15 mouse cellular contexts compared by ENCODE assay signal in genomic region chr5:72757155-72757773, GRCm38 (mm10). TPM values are rescaled to one million over a fixed set of nuclear protein-coding genes. Genes with fewer than 3 reads are reported as not detected.
DNase-seq lines count a peak whose midpoint lies in the region; ATAC-seq lines count a peak whose summit lies in the region.
"Had no signal": no experiment of that assay in that cellular context is flagged by ENCODE, and none has a peak within 500 bp of the region (broad histone marks: within the 10 kb centered on the region; RNA-seq: fewer than 3 reads in every experiment).

No protein-coding gene starts in this region.

- no peaks in the 10 kb centered on the region for H3K36me3 ChIP-seq in hindbrain, embryonic 13.5 days
- no peaks in the 10 kb centered on the region for H3K36me3 ChIP-seq in hindbrain, embryonic 10.5 days

- no peaks in the 10 kb centered on the region for H3K9me3 ChIP-seq in hindbrain, embryonic 13.5 days
- H3K9me3 ChIP-seq in hindbrain, embryonic 10.5 days = no peaks in the 10 kb centered on the region
- H3K9me3 ChIP-seq: heart, embryonic 15.5 days had no signal

- H3K4me1 ChIP-seq in hindbrain, embryonic 13.5 days (replicated peaks) = no peaks in the 10 kb centered on the region; the same call in 1 of the 2 replicates
- H3K4me1 ChIP-seq in hindbrain, embryonic 10.5 days (replicated peaks) = 0 out of 2 replicates have a peak, but pooled peaks cover 3% of the 10 kb centered on the region
- H3K4me1 ChIP-seq: heart, embryonic 15.5 days had no signal

- peak; percentile 62; the same call in 1 of the 2 replicates for ATAC-seq in hindbrain, embryonic 13.5 days (ENCODE audit: low FRiP score)
- ATAC-seq in inflammation-experienced regulatory T-cells, adult 6 months = peak; percentile 16
- ATAC-seq: intestine, postnatal 0 days had no signal

- DNase-seq in hindbrain, embryonic 10.5 days (ENCODE audit: low spot score) = no peak
- peak; percentile 20 for DNase-seq in 3T3-L1 (ENCODE audit: low read depth, low spot score)
- peak; percentile 88 for DNase-seq in Muller cell, postnatal 12 days (ENCODE audit: inconsistent ontology term)
- DNase-seq in gastrocnemius, postnatal 10 days = no peak
- DNase-seq in frontal cortex, postnatal 36 days (ENCODE audit: low spot score in 2 of 2) = no peak
- DNase-seq: adrenal gland, postnatal 36 days; cerebellum, adult 18-20 months; gastrocnemius, postnatal 36 days; kidney, postnatal 25 days; thymus, postnatal 4 days had no signal

- H3K9ac ChIP-seq in hindbrain, embryonic 13.5 days = no peak overlapping the region
- H3K9ac ChIP-seq: heart, embryonic 15.5 days had no signal

- no peak overlapping the region for H3K4me3 ChIP-seq in hindbrain, embryonic 13.5 days
- no peak overlapping the region for H3K4me3 ChIP-seq in hindbrain, embryonic 10.5 days
- H3K4me3 ChIP-seq: heart, embryonic 15.5 days had no signal

- no peaks in the 10 kb centered on the region for H3K27me3 ChIP-seq in hindbrain, embryonic 13.5 days
- no peaks in the 10 kb centered on the region for H3K27me3 ChIP-seq in hindbrain, embryonic 10.5 days (ENCODE audit: insufficient read depth, poor library complexity, severe bottlenecking)
- H3K27me3 ChIP-seq: heart, embryonic 15.5 days had no signal

- no peak overlapping the region for H3K4me2 ChIP-seq in hindbrain, embryonic 13.5 days
- H3K4me2 ChIP-seq: heart, embryonic 15.5 days had no signal

- H3K27ac ChIP-seq in hindbrain, embryonic 13.5 days = no peak overlapping the region
- no peak overlapping the region for H3K27ac ChIP-seq in hindbrain, embryonic 10.5 days
- H3K27ac ChIP-seq: heart, embryonic 15.5 days; stomach, postnatal 0 days had no signal

- WGBS in hindbrain, embryonic 13.5 days = 62% methylated on average over 18 of the region's 18 CpGs
- WGBS in hindbrain, embryonic 10.5 days = 84% methylated on average over 18 of the region's 18 CpGs

RNA-seq across cellular contexts. Expression of gene Txk, which starts 4.7 kb away (rescaled TPM):
- 0.10 TPM in 1 of 2 replicates, not detected in the other for polyA plus RNA-seq in hindbrain, embryonic 13.5 days (2015; fragmentation: Nextera tagmentation; extraction: Ambion mirVana)
- not detected in 2 replicates for polyA plus RNA-seq in hindbrain, embryonic 10.5 days (2016; fragmentation: Nextera tagmentation; extraction: Ambion mirVana)
- 10 to 100 TPM; 46.0 to 52.1 (median 51.6) TPM for polyA plus RNA-seq in inflammation-experienced regulatory T-cells, adult 6 months (2017; shearing (Covaris generic))
- not detected for total RNA-seq in gastrocnemius, postnatal 10 days (2021)

Comparison
In these comparisons a context has a peak if more than half of its experiments do, and no peak if none do; other contexts are left out.
1. DNase-seq: peak in 3T3-L1 (single experiment) and Muller cell, postnatal 12 days (single experiment); none in hindbrain, embryonic 10.5 days (single experiment), gastrocnemius, postnatal 10 days (single experiment) and frontal cortex, postnatal 36 days (0 of 2).
2. RNA of gene Txk, which starts 4.7 kb away (polyA plus RNA-seq): 46.0 to 52.1 TPM in inflammation-experienced regulatory T-cells, adult 6 months; 0.10 TPM in hindbrain, embryonic 13.5 days and not detected in hindbrain, embryonic 10.5 days; every median in the first group is over 10 times any median in the second.